Mouse (Mus musculus) midbrain, embryonic 12.5 days (tissue): ENCODE results near the gene Kcp. TPM values are rescaled to one million over a fixed set of nuclear protein-coding genes. Genes with fewer than 3 reads are reported as not detected.

Experiments
- ATAC-seq: fragments of 200-750 bp; cut with Nextera tagmentation; 2 replicates; pipeline ENCODE4 v1.8.0; 2017; ENCODE audit warnings: low read depth, moderate TSS enrichment, moderate library complexity; ENCODE audit not compliant: low FRiP score
- H3K27ac ChIP-seq: fragments of 300-500 bp; sonication (generic); replicated peaks from 2 replicates; pipeline ENCODE4 v1.5.1; 2016; ENCODE audit warnings: mild to moderate bottlenecking
- H3K27me3 ChIP-seq: fragments of 300-500 bp; sonication (generic); 2 replicates; pipeline ENCODE4 v1.6.1; 2016; ENCODE audit warnings: mild to moderate bottlenecking
- H3K36me3 ChIP-seq: fragments of 300-500 bp; sonication (generic); 2 replicates; pipeline ENCODE4 v1.6.1; 2016
- H3K4me1 ChIP-seq: fragments of 300-500 bp; sonication (generic); 2 replicates; pipeline ENCODE4 v1.6.1; 2016
- H3K4me2 ChIP-seq: fragments of 300-500 bp; sonication (generic); replicated peaks from 2 replicates; pipeline ENCODE4 v1.6.1; 2016; ENCODE audit warnings: mild to moderate bottlenecking, moderate library complexity
- H3K4me3 ChIP-seq: fragments of 300-500 bp; sonication (generic); 2 replicates; pipeline ENCODE4 v1.5.1; 2016; ENCODE audit warnings: mild to moderate bottlenecking
- H3K9ac ChIP-seq: fragments of 300-500 bp; sonication (generic); replicated peaks from 2 replicates; pipeline ENCODE4 v1.6.1; 2016; ENCODE audit warnings: mild to moderate bottlenecking, moderate library complexity
- H3K9me3 ChIP-seq: fragments of 300-500 bp; sonication (generic); 2 replicates; pipeline ENCODE4 v1.6.1; 2016; ENCODE audit warnings: mild to moderate bottlenecking
- WGBS: fragments of 180-500 bp; shearing (Covaris S2); methylation state at CpG from one replicate; pipeline ENCODE4 v1.1.7; 2016; 5-methylcytosine and 5-hydroxymethylcytosine counted together
- polyA plus RNA-seq: library from polyadenylated mRNA; unstranded; fragments of >200 nt; fragmentation: Nextera tagmentation; extraction: Ambion mirVana; gene quantifications from 2 replicates; pipeline ENCODE4 v1.2.1, GENCODE M21; 2016

Gene Kcp
- polyA plus RNA-seq, 1 experiment from 2014 or later: 17.2 TPM

DNA sequence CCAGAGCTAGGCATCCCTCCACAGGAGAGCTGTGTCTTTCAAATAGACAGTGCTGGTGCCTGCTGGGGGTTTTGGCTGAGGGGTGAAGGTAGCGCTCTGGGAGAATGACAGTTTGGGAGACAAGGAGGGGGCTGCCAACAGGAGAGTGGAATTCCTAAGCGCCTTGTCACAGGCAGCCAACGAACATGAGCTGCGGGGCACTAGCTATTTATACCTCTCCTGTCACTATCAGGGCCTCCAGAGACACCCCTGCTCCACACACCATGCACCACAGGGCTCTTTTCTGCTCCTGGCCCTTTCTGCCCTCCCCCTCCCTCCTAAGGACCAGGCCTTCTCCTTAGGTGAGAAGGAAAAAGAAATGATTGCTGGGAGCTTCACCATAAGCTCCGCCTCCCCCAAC is 76.3 kb downstream of the Kcp start:
- Histone ChIP-seq H3K4me3 (no peak overlapping the region), H3K4me2 (no peak overlapping the region), H3K27ac (no peak overlapping the region), H3K9me3 (no peaks in the 10 kb centered on the region), H3K27me3 (peaks cover 61% of the 10 kb centered on the region), H3K9ac (no peak overlapping the region), H3K36me3 (no peaks in the 10 kb centered on the region), H3K4me1 (peaks cover 44% of the 10 kb centered on the region)
- no peak for ATAC-seq
- 24% methylated on average over 5 of the region's 5 CpGs for WGBS

DNA sequence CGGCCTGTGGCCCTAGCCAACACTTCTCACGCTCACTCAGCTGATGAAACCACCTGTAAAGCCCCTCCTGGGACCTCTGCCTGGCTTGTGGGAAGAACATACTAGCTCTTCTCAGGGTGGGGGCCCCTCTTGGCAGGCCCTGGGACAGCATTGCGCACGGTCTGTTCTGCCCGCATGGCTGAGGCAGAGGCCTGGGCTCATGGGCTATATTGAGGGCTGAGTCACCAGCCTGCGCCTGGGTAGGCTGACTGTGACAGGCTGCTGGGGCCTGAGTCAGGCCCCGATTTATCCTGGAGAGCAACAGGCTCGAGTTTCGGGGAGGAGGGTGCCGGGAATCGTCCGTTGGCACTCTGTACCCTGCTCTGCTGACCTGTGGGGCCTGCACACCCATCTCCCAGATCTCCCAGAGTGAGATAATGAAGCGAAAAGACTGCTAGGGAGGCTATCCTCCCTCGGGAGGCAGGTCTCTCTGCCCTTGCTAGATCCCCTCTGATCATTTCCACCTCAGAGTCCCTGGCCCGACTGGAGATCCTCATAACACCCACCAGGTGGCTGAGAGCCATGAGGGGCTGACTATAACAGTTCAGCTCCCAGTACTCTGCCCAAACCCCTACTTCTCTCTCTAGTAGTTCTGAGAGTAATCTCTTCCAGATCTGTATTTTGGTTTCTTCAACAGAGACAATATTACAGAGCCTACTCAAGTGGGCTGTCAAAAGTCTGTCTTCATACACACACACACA is 76.9 kb downstream of the Kcp start:
- H3K27me3 ChIP-seq: peaks cover 58% of the 10 kb centered on the region
- H3K9me3 ChIP-seq: no peaks in the 10 kb centered on the region
- no peak overlapping the region for H3K4me3 ChIP-seq
- 52% methylated on average over 15 of the region's 15 CpGs for WGBS
- peaks cover 37% of the 10 kb centered on the region for H3K4me1 ChIP-seq
- no peak for ATAC-seq
- no peak overlapping the region for H3K27ac ChIP-seq
- H3K36me3 ChIP-seq: no peaks in the 10 kb centered on the region
- no peak overlapping the region for H3K4me2 ChIP-seq
- H3K9ac ChIP-seq: no peak overlapping the region

- ATAC-seq: no peak
- Histone ChIP-seq H3K36me3 (no peaks in the 10 kb centered on the region), H3K4me2 (no peak overlapping the region), H3K4me1 (peaks cover 11% of the 10 kb centered on the region), H3K4me3 (no peak overlapping the region), H3K9ac (no peak overlapping the region), H3K27me3 (peaks cover 31% of the 10 kb centered on the region), H3K27ac (no peak overlapping the region), H3K9me3 (no peaks in the 10 kb centered on the region)
- 61% methylated on average over 4 of the region's 4 CpGs for WGBS
Observed at GRCm38 (mm10) chr6:29428171-29428570, 79.6 kb downstream of the Kcp start.

GRCm38 (mm10) chr6:29426331-29426730 is 81.4 kb downstream of the Kcp start:
- 75% methylated on average over 6 of the region's 6 CpGs for WGBS

GRCm38 (mm10) chr6:29425118-29425517 is 82.6 kb downstream of the Kcp start:
- 80% methylated on average over 8 of the region's 8 CpGs for WGBS
- Histone ChIP-seq H3K9ac (no peak overlapping the region), H3K4me2 (no peak overlapping the region), H3K4me3 (no peak overlapping the region), H3K27me3 (0 out of 2 replicates have a peak, but pooled peaks cover under 1% of the 10 kb centered on the region), H3K4me1 (no peaks in the 10 kb centered on the region), H3K9me3 (no peaks in the 10 kb centered on the region), H3K36me3 (no peaks in the 10 kb centered on the region), H3K27ac (no peak overlapping the region)
- ATAC-seq: no peak

More at GRCm38 (mm10) chr6:29426331-29426730, 81.4 kb downstream of the Kcp start:
- H3K9me3 ChIP-seq: no peaks in the 10 kb centered on the region
- H3K4me2 ChIP-seq: no peak overlapping the region
- no peak for ATAC-seq
- no peak overlapping the region for H3K9ac ChIP-seq
- no peaks in the 10 kb centered on the region for H3K36me3 ChIP-seq
- peaks cover 13% of the 10 kb centered on the region for H3K27me3 ChIP-seq
- H3K27ac ChIP-seq: no peak overlapping the region
- H3K4me1 ChIP-seq: 0 out of 2 replicates have a peak, but pooled peaks cover 3% of the 10 kb centered on the region
- no peak overlapping the region for H3K4me3 ChIP-seq

Other genes starting within 250 kb of the Kcp start
- 29.7 and 31.0 TPM in 2 replicates for gene Hilpda, start 235.5 kb downstream of the Kcp start, polyA plus RNA-seq
- gene Fam71f2, start 228.4 kb downstream of the Kcp start, polyA plus RNA-seq: 0.60 and 1.2 TPM in 2 replicates
- not detected in 2 replicates for gene Fam71f1, start 188.8 kb downstream of the Kcp start, polyA plus RNA-seq
- gene Calu, start 159.9 kb downstream of the Kcp start, polyA plus RNA-seq: 204 and 225 TPM in 2 replicates
- gene Opn1sw, start 119.5 kb downstream of the Kcp start, polyA plus RNA-seq: 0.13 and 0.35 TPM in 2 replicates
- 27.2 and 32.9 TPM in 2 replicates for gene Ccdc136, start 111.6 kb downstream of the Kcp start, polyA plus RNA-seq
- gene Flnc, start 74.7 kb downstream of the Kcp start, polyA plus RNA-seq: 5.4 and 6.3 TPM in 2 replicates
- gene Atp6v1f, start 40.2 kb downstream of the Kcp start, polyA plus RNA-seq: 210 and 211 TPM in 2 replicates
- not detected in 2 replicates for gene Atp6v1fnb, start 36.5 kb downstream of the Kcp start, polyA plus RNA-seq
- gene Irf5, start 18.7 kb upstream of the Kcp start, polyA plus RNA-seq: 1.5 and 2.7 TPM in 2 replicates
- gene Tnpo3, start 101.9 kb upstream of the Kcp start, polyA plus RNA-seq: 116 TPM in 2 replicates
- gene Tspan33, start 186.3 kb upstream of the Kcp start, polyA plus RNA-seq: 7.7 and 9.5 TPM in 2 replicates
- gene Smo, start 227.6 kb upstream of the Kcp start, polyA plus RNA-seq: 46.3 and 48.8 TPM in 2 replicates